Mouse (Mus musculus) kidney, embryonic 14.5 days (tissue): ENCODE results near the gene Endou. TPM values are rescaled to one million over a fixed set of nuclear protein-coding genes. Genes with fewer than 3 reads are reported as not detected.

Experiments used
- ATAC-seq: fragments of 200-750 bp; cut with Nextera tagmentation; 2 replicates; pipeline ENCODE4 v1.8.0; 2017; ENCODE audit warnings: moderate number of reproducible peaks, mild to moderate bottlenecking, moderate TSS enrichment, moderate library complexity; ENCODE audit not compliant: low FRiP score, low TSS enrichment
- H3K27ac ChIP-seq: fragments of 300-500 bp; sonication (generic); 2 replicates; pipeline ENCODE4 v1.5.1; 2014; ENCODE audit warnings: low read depth, mild to moderate bottlenecking, low read length, moderate library complexity, mixed read lengths
- H3K27me3 ChIP-seq: fragments of 300-500 bp; sonication (generic); 2 replicates; pipeline ENCODE4 v1.6.1; 2014; ENCODE audit warnings: mild to moderate bottlenecking, low read length; ENCODE audit not compliant: control insufficient read depth, insufficient read depth
- H3K36me3 ChIP-seq: fragments of 300-500 bp; sonication (generic); 2 replicates; pipeline ENCODE4 v1.6.1; 2014; ENCODE audit warnings: low read length, mixed read lengths; ENCODE audit not compliant: control insufficient read depth, insufficient read depth
- H3K4me1 ChIP-seq: fragments of 300-500 bp; sonication (generic); 2 replicates; pipeline ENCODE4 v1.6.1; 2014; ENCODE audit warnings: low read length, mixed read lengths; ENCODE audit not compliant: control insufficient read depth, insufficient read depth
- H3K4me2 ChIP-seq: fragments of 300-500 bp; sonication (generic); replicated peaks from 2 replicates; pipeline ENCODE4 v1.6.1; 2014; ENCODE audit warnings: low read depth, mild to moderate bottlenecking, low read length
- H3K4me3 ChIP-seq: fragments of 300-500 bp; sonication (generic); 2 replicates; pipeline ENCODE4 v1.5.1; 2014; ENCODE audit warnings: mild to moderate bottlenecking, low read length
- H3K9ac ChIP-seq: fragments of 300-500 bp; sonication (generic); 2 replicates; pipeline ENCODE4 v1.6.1; 2014; ENCODE audit warnings: low read depth, mild to moderate bottlenecking, low read length, moderate library complexity
- H3K9me3 ChIP-seq: fragments of 300-500 bp; sonication (generic); 2 replicates; pipeline ENCODE4 v1.6.1; 2016; ENCODE audit warnings: low read length; ENCODE audit not compliant: control insufficient read depth
- WGBS: fragments of 180-500 bp; shearing (Covaris S2); extraction: QIAGEN DNeasy Blood & Tissue Kit; methylation state at CpG from one replicate; pipeline ENCODE4 v1.1.7; 2014; 5-methylcytosine and 5-hydroxymethylcytosine counted together
- polyA plus RNA-seq: library from polyadenylated mRNA; unstranded; fragments of >200 nt; fragmentation: Nextera tagmentation; extraction: Ambion mirVana; gene quantifications from 2 replicates; pipeline ENCODE4 v1.2.1, GENCODE M21; 2014

Endou gene
- polyA plus RNA-seq, 1 experiment from 2014 or later = 0.20 TPM

GRCm38 (mm10) chr15:97743210-97743609 is 12.1 kb upstream of the Endou start:
- no peak overlapping the region for H3K4me2 ChIP-seq
- no peak for ATAC-seq
- peaks cover 9% of the 10 kb centered on the region; the same call in 1 of the 2 replicates for H3K36me3 ChIP-seq
- H3K9ac ChIP-seq = no peak overlapping the region
- no peak overlapping the region for H3K27ac ChIP-seq
- 81% methylated on average over 5 of the region's 5 CpGs for WGBS
- no peaks in the 10 kb centered on the region for H3K4me1 ChIP-seq
- no peaks in the 10 kb centered on the region for H3K9me3 ChIP-seq
- H3K27me3 ChIP-seq = no peaks in the 10 kb centered on the region
- H3K4me3 ChIP-seq = no peak overlapping the region

- ATAC-seq = no peak
- no peaks in the 10 kb centered on the region for H3K27me3 ChIP-seq
- H3K4me3 ChIP-seq = no peak overlapping the region
- H3K4me1 ChIP-seq = no peaks in the 10 kb centered on the region
- peaks cover 9% of the 10 kb centered on the region; the same call in 1 of the 2 replicates for H3K36me3 ChIP-seq
- H3K27ac ChIP-seq = no peak overlapping the region
- no peaks in the 10 kb centered on the region for H3K9me3 ChIP-seq
- WGBS = 42% methylated on average over 4 of the region's 4 CpGs
- no peak overlapping the region for H3K9ac ChIP-seq
- no peak overlapping the region for H3K4me2 ChIP-seq
Measured at GRCm38 (mm10) chr15:97742600-97742999, 11.5 kb upstream of the Endou start.

- no peak for ATAC-seq
- Histone ChIP-seq H3K4me3 (no peak overlapping the region), H3K27me3 (no peaks in the 10 kb centered on the region), H3K9ac (no peak overlapping the region), H3K27ac (no peak overlapping the region), H3K4me2 (no peak overlapping the region), H3K36me3 (peaks cover 8% of the 10 kb centered on the region; the same call in 1 of the 2 replicates), H3K4me1 (no peaks in the 10 kb centered on the region), H3K9me3 (no peaks in the 10 kb centered on the region)
- WGBS = 42% methylated on average over 7 of the region's 7 CpGs
Measured at GRCm38 (mm10) chr15:97742074-97742473, 10.9 kb upstream of the Endou start.

GRCm38 (mm10) chr15:97741662-97742061 is 10.5 kb upstream of the Endou start:
- peaks cover 4% of the 10 kb centered on the region; the same call in 1 of the 2 replicates for H3K36me3 ChIP-seq
- H3K9ac ChIP-seq = no peak overlapping the region
- H3K9me3 ChIP-seq = no peaks in the 10 kb centered on the region
- H3K4me1 ChIP-seq = no peaks in the 10 kb centered on the region
- H3K4me3 ChIP-seq = no peak overlapping the region
- H3K4me2 ChIP-seq = no peak overlapping the region
- ATAC-seq = no peak
- WGBS = 63% methylated on average over 12 of the region's 12 CpGs
- no peaks in the 10 kb centered on the region for H3K27me3 ChIP-seq
- H3K27ac ChIP-seq = no peak overlapping the region

GRCm38 (mm10) chr15:97740283-97740732 is 9.2 kb upstream of the Endou start:
- Histone ChIP-seq H3K27me3 (no peaks in the 10 kb centered on the region), H3K9me3 (no peaks in the 10 kb centered on the region), H3K36me3 (0 out of 2 replicates have a peak, but pooled peaks cover 3% of the 10 kb centered on the region), H3K4me3 (no peak overlapping the region), H3K4me1 (no peaks in the 10 kb centered on the region), H3K9ac (no peak overlapping the region), H3K27ac (no peak overlapping the region), H3K4me2 (no peak overlapping the region)
- WGBS = 85% methylated on average over 9 of the region's 9 CpGs
- no peak for ATAC-seq

GRCm38 (mm10) chr15:97738923-97739322 is 7.8 kb upstream of the Endou start:
- 0 out of 2 replicates have a peak, but pooled peaks cover 1% of the 10 kb centered on the region for H3K36me3 ChIP-seq
- 91% methylated on average over 7 of the region's 7 CpGs for WGBS
- no peak overlapping the region for H3K4me3 ChIP-seq
- H3K9me3 ChIP-seq = no peaks in the 10 kb centered on the region
- no peak overlapping the region for H3K4me2 ChIP-seq
- no peaks in the 10 kb centered on the region for H3K4me1 ChIP-seq
- no peak overlapping the region for H3K27ac ChIP-seq
- no peak for ATAC-seq
- H3K9ac ChIP-seq = no peak overlapping the region
- H3K27me3 ChIP-seq = no peaks in the 10 kb centered on the region

GRCm38 (mm10) chr15:97731988-97732387 is 849 bp upstream of the Endou start:
- H3K4me3 ChIP-seq = no peak overlapping the region
- no peak for ATAC-seq
- H3K9me3 ChIP-seq = no peaks in the 10 kb centered on the region
- H3K36me3 ChIP-seq = no peaks in the 10 kb centered on the region
- H3K27me3 ChIP-seq = no peaks in the 10 kb centered on the region
- 94% methylated on average over 11 of the region's 11 CpGs for WGBS
- 0 out of 2 replicates have a peak, but pooled peaks cover 3% of the 10 kb centered on the region for H3K4me1 ChIP-seq
- H3K27ac ChIP-seq = no peak overlapping the region
- no peak overlapping the region for H3K4me2 ChIP-seq
- H3K9ac ChIP-seq = no peak overlapping the region

GRCm38 (mm10) chr15:97730365-97730764 is 774 bp downstream of the Endou start:
- H3K9me3 ChIP-seq = no peaks in the 10 kb centered on the region
- no peak overlapping the region for H3K27ac ChIP-seq
- no peak overlapping the region for H3K9ac ChIP-seq
- H3K4me3 ChIP-seq = no peak overlapping the region
- no peak for ATAC-seq
- H3K4me1 ChIP-seq = 0 out of 2 replicates have a peak, but pooled peaks cover 3% of the 10 kb centered on the region
- no peaks in the 10 kb centered on the region for H3K27me3 ChIP-seq
- H3K4me2 ChIP-seq = no peak overlapping the region
- 57% methylated on average over 6 of the region's 6 CpGs for WGBS
- H3K36me3 ChIP-seq = no peaks in the 10 kb centered on the region

GRCm38 (mm10) chr15:97728804-97729203 is 2.3 kb downstream of the Endou start:
- H3K4me1 ChIP-seq = 0 out of 2 replicates have a peak, but pooled peaks cover 3% of the 10 kb centered on the region
- no peaks in the 10 kb centered on the region for H3K27me3 ChIP-seq
- no peak overlapping the region for H3K9ac ChIP-seq
- no peak overlapping the region for H3K27ac ChIP-seq
- no peaks in the 10 kb centered on the region for H3K9me3 ChIP-seq
- H3K4me2 ChIP-seq = no peak overlapping the region
- H3K36me3 ChIP-seq = no peaks in the 10 kb centered on the region
- no peak overlapping the region for H3K4me3 ChIP-seq
- WGBS = 70% methylated on average over 7 of the region's 7 CpGs
- no peak for ATAC-seq
